Mouse (Mus musculus): ENCODE results near the gene Rpl3l. TPM values are rescaled to one million over a fixed set of nuclear protein-coding genes. Genes with fewer than 3 reads are reported as not detected.

Rpl3l gene
- total RNA-seq, 4 experiments from 2014 or later = 0.36 to 0.94 (median 0.43) TPM

Other genes with a start within 250 kb of the Rpl3l start
- gene Mlst8, start 248.7 kb upstream of the Rpl3l start, total RNA-seq (2022) = 10 to 100 TPM; 29.2 to 39.0 (median 35.4) TPM
- gene Caskin1, start 239.2 kb upstream of the Rpl3l start, total RNA-seq (2022) = 100 to 1,000 TPM; 119 to 135 (median 127) TPM
- 10 to 100 TPM; 78.0 to 85.3 (median 83.4) TPM for gene Traf7, start 199.9 kb upstream of the Rpl3l start, total RNA-seq (2022)
- gene Rab26, start 193.6 kb upstream of the Rpl3l start, total RNA-seq (2022) = 10 to 100 TPM; 41.3 to 54.4 (median 48.4) TPM
- 10 to 100 TPM; 67.7 to 81.1 (median 77.3) TPM for gene Pkd1, start 178.0 kb upstream of the Rpl3l start, total RNA-seq (2022)
- gene Tsc2, start 95.2 kb upstream of the Rpl3l start, total RNA-seq (2022) = 100 to 1,000 TPM; 123 to 148 (median 137) TPM
- 1 to 10 TPM; 5.7 to 7.0 (median 6.1) TPM for gene Nthl1, start 95.1 kb upstream of the Rpl3l start, total RNA-seq (2022)
- 10 to 100 TPM; 41.0 to 47.7 (median 42.0) TPM for gene Slc9a3r2, start 77.5 kb upstream of the Rpl3l start, total RNA-seq (2022)
- under 1 TPM in 1 of 4 experiments, not detected in 3; 0.63 TPM for gene Npw, start 69.4 kb upstream of the Rpl3l start, total RNA-seq (2022)
- gene Zfp598, start 58.1 kb upstream of the Rpl3l start, total RNA-seq (2022) = 10 to 100 TPM; 30.4 to 40.9 (median 36.1) TPM
- 100 to 1,000 TPM; 163 to 176 (median 164) TPM for gene Syngr3, start 37.9 kb upstream of the Rpl3l start, total RNA-seq (2022)
- gene Gfer, start 31.7 kb upstream of the Rpl3l start, total RNA-seq (2022) = 10 to 100 TPM; 17.6 to 19.2 (median 18.0) TPM
- 1 to 10 TPM; 2.8 to 5.9 (median 3.0) TPM for gene Noxo1, start 31.6 kb upstream of the Rpl3l start, total RNA-seq (2022)
- gene Tbl3, start 20.2 kb upstream of the Rpl3l start, total RNA-seq (2022) = 10 to 100 TPM; 23.4 to 29.7 (median 25.6) TPM
- under 1 TPM in 1 of 4 experiments, not detected in 3; 0.37 TPM for gene Rnf151, start 9.8 kb upstream of the Rpl3l start, total RNA-seq (2022)
- gene Rps2, start 9.7 kb upstream of the Rpl3l start, total RNA-seq (2022) = 100 to 1,000 TPM; 270 to 312 (median 290) TPM
- 100 to 1,000 TPM; 208 to 258 (median 238) TPM for gene Ndufb10, start 3.3 kb upstream of the Rpl3l start, total RNA-seq (2022)
- gene Msrb1, start 8.8 kb downstream of the Rpl3l start, total RNA-seq (2022) = 10 to 100 TPM; 41.4 to 52.7 (median 44.7) TPM
- under 1 TPM; 0.51 to 0.65 (median 0.55) TPM for gene Hs3st6, start 25.2 kb downstream of the Rpl3l start, total RNA-seq (2022)
- not detected for gene Meiob, start 76.5 kb downstream of the Rpl3l start, total RNA-seq (2022)
- 100 to 1,000 TPM; 129 to 143 (median 135) TPM for gene Hagh, start 112.3 kb downstream of the Rpl3l start, total RNA-seq (2022)
- gene Fahd1, start 122.5 kb downstream of the Rpl3l start, total RNA-seq (2022) = 10 to 100 TPM; 18.7 to 19.5 (median 19.1) TPM
- under 1 TPM in 2 of 4 experiments, not detected in 2; 0.17 to 0.25 TPM for gene Igfals, start 138.2 kb downstream of the Rpl3l start, total RNA-seq (2022)
- 10 to 100 TPM; 28.1 to 33.7 (median 32.0) TPM for gene Nubp2, start 158.5 kb downstream of the Rpl3l start, total RNA-seq (2022)
- 10 to 100 TPM; 51.6 to 57.5 (median 55.3) TPM for gene Spsb3, start 158.8 kb downstream of the Rpl3l start, total RNA-seq (2022)
- 10 to 100 TPM; 44.3 to 57.5 (median 48.6) TPM for gene Eme2, start 167.3 kb downstream of the Rpl3l start, total RNA-seq (2022)
- gene Mrps34, start 167.3 kb downstream of the Rpl3l start, total RNA-seq (2022) = 10 to 100 TPM; 65.0 to 73.3 (median 69.1) TPM
- gene Nme3, start 168.7 kb downstream of the Rpl3l start, total RNA-seq (2022) = 10 to 100 TPM; 43.5 to 59.7 (median 55.1) TPM
- 100 to 1,000 TPM; 348 to 379 (median 363) TPM for gene Mapk8ip3, start 209.2 kb downstream of the Rpl3l start, total RNA-seq (2022)
- gene Jpt2, start 232.9 kb downstream of the Rpl3l start, total RNA-seq (2022) = 1 to 10 TPM; 5.4 to 7.7 (median 7.0) TPM